Mouse (Mus musculus): ENCODE measurements around the gene Fggy. TPM values are rescaled to one million over a fixed set of nuclear protein-coding genes. Genes with fewer than 3 reads are reported as not detected.

The Fggy gene
- total RNA-seq, 1 experiment = 8.2 TPM

GRCm38 (mm10) chr4:95861074-95861473 is 303.8 kb downstream of the Fggy start:
- no peak for TF ChIP-seq ZNF384 (IDR thresholded peaks at IDR 0.05; ENCODE audit: low read depth, low read length)
- no peak for TF ChIP-seq MAFK (IDR thresholded peaks at IDR 0.05; ENCODE audit: insufficient read depth, low read depth, low read length)
- TF ChIP-seq HCFC1 (IDR thresholded peaks at IDR 0.05; ENCODE audit: borderline replicate concordance, insufficient read depth, low read length) = no peak
- no peak for TF ChIP-seq ZC3H11A (IDR thresholded peaks at IDR 0.05; ENCODE audit: borderline replicate concordance, low read depth, low read length)
- TF ChIP-seq CHD2 (IDR thresholded peaks at IDR 0.05; ENCODE audit: low read depth, low read length) = no peak
- Histone ChIP-seq H3K4me1 (ENCODE audit: control insufficient read depth in 2 of 2, insufficient read depth in 2 of 2, low read length in 2 of 2, poor library complexity in 1 of 2) (no peaks in the 10 kb centered on the region), H3K36me3 (ENCODE audit: control insufficient read depth, insufficient read depth, low read length, poor library complexity, severe bottlenecking) (no peaks in the 10 kb centered on the region), H3K9me3 (ENCODE audit: control insufficient read depth, insufficient read depth, low read depth, low read length) (no peaks in the 10 kb centered on the region), H3K27ac (ENCODE audit: insufficient read depth, low read depth, low read length, poor library complexity, severe bottlenecking) (no peak overlapping the region), H3K9ac (ENCODE audit: insufficient read depth, low read depth, low read length, poor library complexity, severe bottlenecking) (no peak overlapping the region), H3K4me3 (ENCODE audit: insufficient read depth in 1 of 2, low read depth in 1 of 2, low read length in 2 of 2, poor library complexity in 1 of 2, severe bottlenecking in 1 of 2) (no peak overlapping the region)
- in situ Hi-C loops (cut with MboI; ENCODE audit: low sequenced_read_pairs in 2 of 2, unreplicated experiment in 2 of 2) = no loop called here
- no peak for DNase-seq (ENCODE audit: low read depth, low spot score)

GRCm38 (mm10) chr4:95861741-95862155 is 304.4 kb downstream of the Fggy start:
- Histone ChIP-seq H3K9ac (ENCODE audit: insufficient read depth, low read depth, low read length, poor library complexity, severe bottlenecking) (no peak overlapping the region), H3K9me3 (ENCODE audit: control insufficient read depth, insufficient read depth, low read depth, low read length) (no peaks in the 10 kb centered on the region), H3K27ac (ENCODE audit: insufficient read depth, low read depth, low read length, poor library complexity, severe bottlenecking) (no peak overlapping the region), H3K4me3 (ENCODE audit: insufficient read depth in 1 of 2, low read depth in 1 of 2, low read length in 2 of 2, poor library complexity in 1 of 2, severe bottlenecking in 1 of 2) (no peak overlapping the region), H3K4me1 (ENCODE audit: control insufficient read depth in 2 of 2, insufficient read depth in 2 of 2, low read length in 2 of 2, poor library complexity in 1 of 2) (no peaks in the 10 kb centered on the region), H3K36me3 (ENCODE audit: control insufficient read depth, insufficient read depth, low read length, poor library complexity, severe bottlenecking) (no peaks in the 10 kb centered on the region)
- no peak for DNase-seq (ENCODE audit: low read depth, low spot score)
- in situ Hi-C loops (cut with MboI; ENCODE audit: low sequenced_read_pairs in 2 of 2, unreplicated experiment in 2 of 2) = no loop called here
- TF ChIP-seq ZNF384 (IDR thresholded peaks at IDR 0.05; ENCODE audit: low read depth, low read length) = no peak
- no peak for TF ChIP-seq HCFC1 (IDR thresholded peaks at IDR 0.05; ENCODE audit: borderline replicate concordance, insufficient read depth, low read length)
- no peak for TF ChIP-seq MAFK (IDR thresholded peaks at IDR 0.05; ENCODE audit: insufficient read depth, low read depth, low read length)
- TF ChIP-seq CHD2 (IDR thresholded peaks at IDR 0.05; ENCODE audit: low read depth, low read length) = no peak
- no peak for TF ChIP-seq ZC3H11A (IDR thresholded peaks at IDR 0.05; ENCODE audit: borderline replicate concordance, low read depth, low read length)

GRCm38 (mm10) chr4:95862276-95862675 is 305.0 kb downstream of the Fggy start:
- Histone ChIP-seq H3K4me1 (ENCODE audit: control insufficient read depth in 2 of 2, insufficient read depth in 2 of 2, low read length in 2 of 2, poor library complexity in 1 of 2) (no peaks in the 10 kb centered on the region), H3K9ac (ENCODE audit: insufficient read depth, low read depth, low read length, poor library complexity, severe bottlenecking) (no peak overlapping the region), H3K36me3 (ENCODE audit: control insufficient read depth, insufficient read depth, low read length, poor library complexity, severe bottlenecking) (no peaks in the 10 kb centered on the region), H3K4me3 (ENCODE audit: insufficient read depth in 1 of 2, low read depth in 1 of 2, low read length in 2 of 2, poor library complexity in 1 of 2, severe bottlenecking in 1 of 2) (no peak overlapping the region), H3K27ac (ENCODE audit: insufficient read depth, low read depth, low read length, poor library complexity, severe bottlenecking) (no peak overlapping the region), H3K9me3 (ENCODE audit: control insufficient read depth, insufficient read depth, low read depth, low read length) (no peaks in the 10 kb centered on the region)
- TF ChIP-seq HCFC1 (IDR thresholded peaks at IDR 0.05; ENCODE audit: borderline replicate concordance, insufficient read depth, low read length) (no peak), ZNF384 (IDR thresholded peaks at IDR 0.05; ENCODE audit: low read depth, low read length) (no peak), ZC3H11A (IDR thresholded peaks at IDR 0.05; ENCODE audit: borderline replicate concordance, low read depth, low read length) (no peak), CHD2 (IDR thresholded peaks at IDR 0.05; ENCODE audit: low read depth, low read length) (no peak), MAFK (IDR thresholded peaks at IDR 0.05; ENCODE audit: insufficient read depth, low read depth, low read length) (no peak)
- in situ Hi-C loops (cut with MboI; ENCODE audit: low sequenced_read_pairs in 2 of 2, unreplicated experiment in 2 of 2) = no loop called here
- no peak for DNase-seq (ENCODE audit: low read depth, low spot score)

- H3K36me3 ChIP-seq (ENCODE audit: control insufficient read depth, insufficient read depth, low read length, poor library complexity, severe bottlenecking) = no peaks in the 10 kb centered on the region
These were observed 305.6 kb downstream of the Fggy start for GRCm38 (mm10) chr4:95862781-95863499.

GRCm38 (mm10) chr4:95863500-95863803 is 306.1 kb downstream of the Fggy start:
- no peak overlapping the region for H3K4me3 ChIP-seq (ENCODE audit: insufficient read depth in 1 of 2, low read depth in 1 of 2, low read length in 2 of 2, poor library complexity in 1 of 2, severe bottlenecking in 1 of 2)
- DNase-seq (ENCODE audit: low read depth, low spot score) = no peak
- H3K27ac ChIP-seq (ENCODE audit: insufficient read depth, low read depth, low read length, poor library complexity, severe bottlenecking) = no peak overlapping the region
- in situ Hi-C loops (cut with MboI; ENCODE audit: low sequenced_read_pairs in 2 of 2, unreplicated experiment in 2 of 2) = no loop called here
- TF ChIP-seq HCFC1 (IDR thresholded peaks at IDR 0.05; ENCODE audit: borderline replicate concordance, insufficient read depth, low read length) = no peak
- TF ChIP-seq MAFK (IDR thresholded peaks at IDR 0.05; ENCODE audit: insufficient read depth, low read depth, low read length) = no peak
- no peak for TF ChIP-seq ZNF384 (IDR thresholded peaks at IDR 0.05; ENCODE audit: low read depth, low read length)
- TF ChIP-seq ZC3H11A (IDR thresholded peaks at IDR 0.05; ENCODE audit: borderline replicate concordance, low read depth, low read length) = no peak
- TF ChIP-seq CHD2 (IDR thresholded peaks at IDR 0.05; ENCODE audit: low read depth, low read length) = no peak
- no peaks in the 10 kb centered on the region for H3K9me3 ChIP-seq (ENCODE audit: control insufficient read depth, insufficient read depth, low read depth, low read length)
- no peaks in the 10 kb centered on the region for H3K36me3 ChIP-seq (ENCODE audit: control insufficient read depth, insufficient read depth, low read length, poor library complexity, severe bottlenecking)
- no peaks in the 10 kb centered on the region for H3K4me1 ChIP-seq (ENCODE audit: control insufficient read depth in 2 of 2, insufficient read depth in 2 of 2, low read length in 2 of 2, poor library complexity in 1 of 2)
- no peak overlapping the region for H3K9ac ChIP-seq (ENCODE audit: insufficient read depth, low read depth, low read length, poor library complexity, severe bottlenecking)

More at GRCm38 (mm10) chr4:95862781-95863499, 305.6 kb downstream of the Fggy start:
- Histone ChIP-seq H3K27ac (ENCODE audit: insufficient read depth, low read depth, low read length, poor library complexity, severe bottlenecking) (no peak overlapping the region), H3K4me3 (ENCODE audit: insufficient read depth in 1 of 2, low read depth in 1 of 2, low read length in 2 of 2, poor library complexity in 1 of 2, severe bottlenecking in 1 of 2) (no peak overlapping the region), H3K9me3 (ENCODE audit: control insufficient read depth, insufficient read depth, low read depth, low read length) (no peaks in the 10 kb centered on the region), H3K9ac (ENCODE audit: insufficient read depth, low read depth, low read length, poor library complexity, severe bottlenecking) (no peak overlapping the region), H3K4me1 (ENCODE audit: control insufficient read depth in 2 of 2, insufficient read depth in 2 of 2, low read length in 2 of 2, poor library complexity in 1 of 2) (no peaks in the 10 kb centered on the region)
- TF ChIP-seq ZNF384 (IDR thresholded peaks at IDR 0.05; ENCODE audit: low read depth, low read length) (no peak), ZC3H11A (IDR thresholded peaks at IDR 0.05; ENCODE audit: borderline replicate concordance, low read depth, low read length) (no peak), CHD2 (IDR thresholded peaks at IDR 0.05; ENCODE audit: low read depth, low read length) (no peak)
- DNase-seq (ENCODE audit: low read depth, low spot score) = no peak
- in situ Hi-C loops (cut with MboI; ENCODE audit: low sequenced_read_pairs in 2 of 2, unreplicated experiment in 2 of 2) = no loop called here

Data from ES-E14 (cell line).